Mouse (Mus musculus) cerebellum, adult 11-12 months (tissue): ENCODE results near the gene Unc79.

ENCODE experiments used
- DNase-seq: peaks from one replicate; pipeline ENCODE4 v3.0.0; 2022

The Unc79 gene

GRCm38 (mm10) chr12:102948778-102949394, at the start of gene Unc79:
Gene Unc79 (plus strand): TSS chr12:102948859.
- peak; percentile 85 for DNase-seq

DNA sequence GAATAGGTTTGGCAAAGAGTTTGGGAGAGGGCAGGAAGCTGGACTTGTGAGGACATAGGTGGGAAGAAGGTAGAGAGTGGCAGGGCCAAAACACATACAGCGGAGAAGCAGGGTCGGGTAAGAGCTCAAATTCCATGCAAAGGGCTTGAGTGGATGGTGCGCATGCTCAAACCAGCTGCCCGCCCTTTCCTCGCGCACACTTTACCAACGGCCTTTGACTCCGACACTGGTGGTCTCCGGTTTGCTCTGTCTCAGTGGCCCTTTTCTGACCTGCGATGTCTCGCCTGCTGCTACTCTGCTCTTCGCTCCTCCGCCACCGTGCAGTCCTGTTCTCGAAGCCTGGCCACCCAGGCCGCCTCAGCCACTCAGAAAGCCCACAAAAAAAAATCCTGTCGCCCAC, 49.6 kb upstream of the Unc79 start, which contains the start of gene Cox8c:
Cox8c (plus strand) TSS at position 226 of the 400 bp plus-strand sequence.
- no peak for DNase-seq

GRCm38 (mm10) chr12:102908191-102908590, 40.5 kb upstream of the Unc79 start:
- DNase-seq: peak; percentile 93

- no peak for DNase-seq
Measured at GRCm38 (mm10) chr12:102916073-102916472, 32.6 kb upstream of the Unc79 start.

GRCm38 (mm10) chr12:102929764-102930163, 18.9 kb upstream of the Unc79 start:
- DNase-seq: no peak

GRCm38 (mm10) chr12:102930335-102930734, 18.3 kb upstream of the Unc79 start:
- DNase-seq: no peak

DNA sequence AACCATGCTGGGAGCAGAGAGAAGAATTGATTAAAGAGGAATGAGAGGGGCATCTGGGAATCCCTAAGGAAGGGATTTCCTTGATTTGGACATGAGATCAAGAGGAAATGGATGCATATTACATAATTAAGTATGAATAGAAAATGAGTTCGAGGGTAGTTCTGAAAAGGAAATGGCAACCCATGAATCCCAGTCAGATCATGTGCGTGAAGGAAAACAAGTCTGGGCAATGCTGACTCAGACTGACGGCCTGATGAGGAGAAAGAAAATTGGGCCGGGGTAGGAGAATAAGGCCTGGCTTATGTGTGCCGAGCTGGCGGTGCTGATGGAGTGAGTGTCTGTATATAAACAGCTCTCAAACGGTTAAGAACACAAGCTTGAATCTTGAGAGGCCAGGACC, 17.9 kb upstream of the Unc79 start:
- DNase-seq: no peak

GRCm38 (mm10) chr12:102935892-102936291, 12.8 kb upstream of the Unc79 start:
- no peak for DNase-seq

DNA sequence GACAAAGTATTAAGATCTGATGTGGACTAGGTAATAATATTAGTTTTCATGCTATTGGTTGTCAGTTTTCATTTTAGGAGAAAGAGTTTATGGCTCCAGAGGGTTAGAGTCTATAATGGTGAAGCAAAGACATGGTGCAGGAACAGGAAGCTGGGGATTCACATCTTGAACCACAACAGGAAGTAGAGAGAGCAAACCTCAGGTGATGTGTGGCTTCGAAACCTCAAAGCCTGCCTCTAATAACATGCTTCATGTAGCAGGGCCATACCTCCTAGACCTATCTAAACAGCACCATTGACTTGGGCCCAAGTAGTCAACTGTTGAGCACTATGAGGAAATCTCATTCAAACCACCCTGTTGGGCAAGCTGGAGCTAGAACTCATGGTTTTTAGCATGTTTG, 3.1 kb upstream of the Unc79 start:
- DNase-seq: no peak

GRCm38 (mm10) chr12:102947826-102948225, 833 bp upstream of the Unc79 start:
- no peak for DNase-seq

GRCm38 (mm10) chr12:102949395-102950208, 943 bp downstream of the Unc79 start:
- DNase-seq: peak; percentile 82

DNA sequence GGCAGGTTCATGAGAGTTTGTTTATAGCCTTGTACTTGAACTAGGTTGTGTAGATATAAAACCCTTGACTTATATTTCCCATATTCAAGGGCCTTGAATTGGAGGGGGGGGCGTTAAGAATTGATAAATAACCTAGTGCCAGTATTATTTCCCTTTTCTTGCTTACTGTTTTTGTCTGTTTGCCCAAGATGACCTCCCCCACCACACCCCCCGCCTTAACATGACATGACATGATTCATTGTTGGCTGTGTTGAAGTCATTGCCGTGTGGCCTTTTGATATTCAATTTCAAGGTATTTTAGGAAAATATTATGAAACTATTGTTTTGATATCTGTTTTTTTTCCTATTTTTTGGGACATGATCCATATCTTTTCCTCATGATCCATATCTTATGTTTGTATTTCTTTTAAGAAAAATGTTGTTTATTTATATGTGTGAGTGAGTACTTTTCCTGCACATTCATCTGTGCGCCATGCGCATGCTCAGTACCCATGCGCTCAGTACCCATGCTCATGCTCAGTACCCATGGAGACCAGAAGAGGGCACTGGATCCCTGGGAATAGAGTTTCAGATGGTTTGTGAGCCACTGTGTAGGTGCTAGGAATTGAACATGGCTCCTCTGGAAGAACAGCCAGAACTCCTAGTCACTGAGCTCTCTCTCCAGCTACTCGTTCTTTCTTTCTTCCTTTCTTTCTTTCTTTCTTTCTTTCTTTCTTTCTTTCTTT, 11.6 kb downstream of the Unc79 start:
- no peak for DNase-seq

DNA sequence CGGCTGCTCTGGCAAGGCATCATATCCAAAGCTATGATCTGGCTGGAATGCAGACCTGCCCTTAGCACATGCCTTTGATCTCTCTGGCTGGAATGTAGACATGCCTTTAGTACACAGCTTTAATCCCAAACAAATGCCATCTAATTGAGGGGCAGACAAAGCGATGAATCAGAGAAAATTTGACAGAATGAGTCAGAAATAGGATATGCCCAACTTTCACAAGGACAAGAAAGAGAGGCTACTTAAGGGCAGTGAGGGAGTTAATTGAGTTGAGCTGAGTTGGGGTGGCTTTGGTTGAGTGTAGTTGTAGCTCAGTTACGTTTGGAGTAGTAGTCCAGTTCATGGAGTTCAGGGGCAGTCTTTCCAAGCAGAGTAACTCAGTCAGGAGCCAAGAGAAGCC, 12.4 kb downstream of the Unc79 start:
- DNase-seq: no peak

- DNase-seq: no peak
Measured at GRCm38 (mm10) chr12:102964486-102964885, 15.8 kb downstream of the Unc79 start.

DNA sequence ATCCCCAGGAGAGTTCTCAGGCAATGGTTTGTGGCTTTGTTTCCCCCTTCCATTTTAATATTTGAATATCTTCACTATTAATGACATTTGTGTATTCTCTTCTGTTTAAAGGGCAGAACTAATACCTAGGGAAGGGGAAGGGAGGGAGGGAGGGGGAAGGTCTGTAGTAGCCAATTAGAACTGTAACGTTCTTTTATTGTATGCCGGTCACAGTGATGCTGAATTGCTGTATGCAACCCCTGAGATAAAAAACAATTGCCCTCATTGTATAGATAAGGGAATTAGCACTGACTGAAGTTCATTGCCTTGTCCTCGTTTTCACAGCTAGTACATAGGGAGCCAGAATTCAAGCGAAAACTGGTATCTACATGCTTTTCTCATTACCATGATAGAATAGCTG, 31.9 kb downstream of the Unc79 start:
- DNase-seq: no peak

DNA sequence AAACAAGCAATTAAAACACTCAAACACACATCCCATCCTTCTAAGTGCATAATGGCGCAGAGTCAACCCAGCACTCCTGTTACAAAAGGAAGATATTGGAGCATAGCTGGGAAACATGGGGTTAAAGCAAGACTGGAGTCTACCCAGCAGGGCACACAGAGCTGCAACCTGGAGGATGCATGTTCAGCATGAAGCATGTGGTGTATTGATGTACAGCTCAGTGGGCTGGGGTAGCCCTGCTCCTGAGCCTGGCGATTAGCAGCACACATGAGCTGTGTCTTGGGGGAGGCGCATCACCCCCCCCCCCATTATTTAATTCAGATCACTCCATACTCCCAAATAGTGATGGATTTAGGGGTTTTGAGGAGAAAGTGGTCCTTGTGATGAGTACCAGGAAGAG, 32.9 kb downstream of the Unc79 start:
- no peak for DNase-seq

DNA sequence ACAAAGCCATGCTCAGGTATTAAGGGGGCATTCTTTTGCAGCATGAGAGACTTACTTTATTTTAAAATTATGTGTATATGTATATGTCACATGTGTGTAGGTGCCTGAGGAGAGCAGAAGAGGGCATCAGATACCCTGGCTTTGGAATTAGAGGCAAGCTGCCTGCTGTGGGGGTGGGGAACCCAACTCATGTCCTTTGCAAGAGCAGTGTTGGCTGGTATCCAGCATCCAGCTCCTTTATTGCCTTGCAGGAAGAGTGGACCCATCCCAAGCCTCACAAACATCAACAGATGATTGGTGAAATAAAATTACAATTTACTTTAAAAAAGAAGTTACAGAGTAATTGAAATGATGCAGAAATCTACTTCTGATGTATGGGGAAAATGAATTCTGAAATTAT, 36.7 kb downstream of the Unc79 start:
- no peak for DNase-seq

- peak; percentile 27 for DNase-seq
Measured at GRCm38 (mm10) chr12:102987736-102988135, 39.1 kb downstream of the Unc79 start.

DNA sequence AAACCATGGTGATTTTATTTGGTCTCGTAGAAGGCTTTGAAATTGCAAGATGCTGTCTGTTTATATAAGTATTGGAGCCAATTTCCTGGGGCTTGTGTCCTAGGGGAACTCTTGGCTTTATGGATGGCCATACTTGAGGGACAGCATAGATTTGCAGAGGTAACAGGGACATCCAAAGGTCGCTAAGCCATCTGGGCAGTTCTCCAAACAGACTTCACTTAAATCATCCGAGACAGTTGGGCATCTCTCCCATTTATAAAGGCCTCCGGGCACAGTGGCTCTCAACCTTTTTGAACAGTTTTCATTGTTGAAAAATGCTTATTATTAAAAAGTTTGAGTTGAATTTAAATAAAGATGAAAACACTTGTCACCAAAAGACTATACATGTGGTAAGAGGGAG, 59.8 kb downstream of the Unc79 start:
- no peak for DNase-seq

DNA sequence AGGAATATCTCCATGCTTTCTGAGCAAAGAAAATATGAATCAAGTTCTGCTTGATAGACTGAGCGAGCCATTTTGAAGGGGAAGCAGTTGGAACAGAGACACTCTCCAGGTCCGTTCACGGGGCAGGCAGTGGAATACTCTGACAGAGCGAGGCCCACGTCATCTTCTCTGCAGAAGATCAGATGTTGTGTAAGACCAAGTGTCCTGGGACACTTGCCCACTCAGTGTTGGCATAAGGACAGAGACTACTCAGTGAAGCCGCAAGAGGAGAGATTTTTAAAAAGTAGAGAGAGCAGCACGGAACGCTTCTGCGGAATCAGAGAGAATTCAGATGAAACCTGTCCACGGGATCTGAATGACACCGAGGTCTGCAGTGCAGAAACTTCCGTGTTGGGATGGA, 69.5 kb downstream of the Unc79 start:
- peak; percentile 9 for DNase-seq

GRCm38 (mm10) chr12:103036692-103037091, 88.0 kb downstream of the Unc79 start:
- no peak for DNase-seq

DNA sequence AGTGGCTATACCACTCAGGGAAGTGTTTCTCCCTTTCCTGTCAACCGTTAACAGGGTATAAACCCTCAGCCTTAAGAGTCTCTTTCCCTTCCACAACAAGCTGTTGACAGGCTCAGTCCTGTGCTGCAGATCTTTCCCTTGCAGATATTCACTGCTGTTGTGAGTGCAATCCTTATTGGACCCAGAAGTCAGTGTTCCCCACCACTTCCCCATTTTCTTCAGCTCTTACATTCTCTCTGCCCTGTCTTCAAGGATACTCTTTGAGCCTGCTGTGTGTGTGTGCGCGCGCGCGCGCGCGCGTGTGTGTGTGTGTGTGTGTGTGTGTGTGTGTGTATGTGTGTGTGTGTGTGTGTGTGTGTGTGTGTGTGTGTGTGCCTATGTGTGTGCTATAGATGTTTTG, 90.7 kb downstream of the Unc79 start:
- no peak for DNase-seq

- DNase-seq: no peak
Measured at GRCm38 (mm10) chr12:103040136-103040535, 91.5 kb downstream of the Unc79 start.

- DNase-seq: no peak
Measured at GRCm38 (mm10) chr12:103041401-103041800, 92.7 kb downstream of the Unc79 start.
